Mouse (Mus musculus) R1 (cell line): ENCODE data around the gene Sprr2a2.
"Not testable (repeated sequence)": the region's sequence is repeated elsewhere in the genome, so short reads cannot be mapped to it uniquely, and the experiment has no call there.

ENCODE experiments used
- DNase-seq: peaks from one replicate; pipeline ENCODE4 v3.0.0-alpha.2; 2018; ENCODE audit warnings: low read depth, low spot score

Gene Sprr2a2

DNA sequence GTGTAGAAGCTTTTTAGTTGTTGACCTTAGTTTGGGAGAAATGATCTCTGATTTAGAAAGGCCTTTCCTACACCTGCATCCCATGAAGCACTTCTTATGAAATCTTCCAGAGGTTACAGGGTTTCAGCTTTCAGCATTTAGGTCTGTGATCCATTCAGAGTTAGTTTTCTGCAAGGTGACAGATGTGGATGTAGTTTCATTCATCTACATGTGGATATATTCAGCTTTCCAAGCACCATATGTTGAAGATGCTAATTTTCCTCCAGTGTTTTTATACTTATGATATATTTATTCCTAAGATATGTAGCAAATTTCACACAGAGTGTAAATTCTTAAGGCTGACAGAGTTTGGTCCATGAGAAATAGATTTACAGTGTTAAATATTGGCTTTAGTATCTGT lies 57.8 kb downstream of the Sprr2a2 start:
- DNase-seq = not testable (repeated sequence)

GRCm38 (mm10) chr3:92274018-92274417 lies 58.3 kb downstream of the Sprr2a2 start:
- not testable (repeated sequence) for DNase-seq

- DNase-seq = not testable (repeated sequence)
Observed at GRCm38 (mm10) chr3:92279663-92280062, 63.9 kb downstream of the Sprr2a2 start.

DNA sequence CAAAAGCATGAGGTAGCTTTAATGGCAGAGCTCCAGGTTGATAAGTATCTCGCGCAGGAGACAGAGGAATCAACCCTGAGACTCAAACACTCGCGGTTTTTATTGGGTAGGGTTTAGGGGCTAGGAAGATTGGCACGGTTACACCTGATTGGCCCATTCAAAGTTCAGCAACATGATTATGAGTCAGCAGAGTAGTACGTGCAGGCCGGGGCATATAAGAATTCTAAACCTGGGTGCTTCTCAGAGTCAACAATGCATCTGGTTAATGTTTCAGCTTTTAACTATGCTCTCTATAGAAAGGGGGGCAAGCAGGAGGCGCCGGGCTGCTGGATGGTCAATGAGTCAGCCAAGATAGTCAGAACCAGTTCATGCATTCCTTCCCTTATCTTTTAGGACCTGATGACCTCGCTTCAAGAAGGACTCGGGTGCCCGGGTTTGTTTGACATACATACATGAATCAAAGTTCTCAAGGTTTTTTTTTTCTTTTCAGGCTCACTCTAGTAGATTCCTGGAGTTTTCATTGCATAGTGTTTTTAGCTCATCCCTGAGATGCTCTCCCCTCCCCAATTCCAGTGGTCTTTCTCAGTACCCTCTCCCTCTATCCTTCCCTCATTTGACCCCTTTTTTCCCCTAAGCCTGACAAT lies 65.4 kb downstream of the Sprr2a2 start:
- DNase-seq = not testable (repeated sequence)

GRCm38 (mm10) chr3:92285101-92285500 lies 69.4 kb downstream of the Sprr2a2 start, which contains the start of gene Sprr2a3:
Gene Sprr2a3 (plus strand): TSS chr3:92285417.
- not testable (repeated sequence) for DNase-seq

- DNase-seq = not testable (repeated sequence)
Observed at GRCm38 (mm10) chr3:92288489-92288888, 72.8 kb downstream of the Sprr2a2 start.
